Mouse (Mus musculus) bone marrow macrophage, adult 2 months (primary cell): ENCODE results near the gene Ms4a3.

ENCODE experiments used
- CTCF ChIP-seq: IDR thresholded peaks from 2 replicates; pipeline ENCODE4 v1.5.1; 2012; ENCODE audit warnings: low read depth, mild to moderate bottlenecking, low read length, moderate library complexity
- POLR2A ChIP-seq: IDR thresholded peaks from 2 replicates; pipeline ENCODE4 v1.6.1; 2012; ENCODE audit warnings: mild to moderate bottlenecking, low read depth, low read length, borderline replicate concordance

- TF ChIP-seq CTCF (no peak), POLR2A (no peak)
Measured at GRCm38 (mm10) chr19:11613084-11613483, 27.6 kb downstream of the Ms4a3 start.
